Mouse (Mus musculus): ENCODE results near the gene Hip1.
"Not testable (repeated sequence)": the region's sequence is repeated elsewhere in the genome, so short reads cannot be mapped to it uniquely, and the experiment has no call there.

Gene Hip1

GRCm38 (mm10) chr5:135493095-135493494 lies 51.8 kb downstream of the Hip1 start:
- DNase-seq (ENCODE audit: low spot score in 2 of 2) = no peak

- DNase-seq (ENCODE audit: low spot score in 2 of 2) = no peak
Observed at GRCm38 (mm10) chr5:135492126-135492525, 52.8 kb downstream of the Hip1 start.

- DNase-seq (ENCODE audit: low spot score in 2 of 2) = no peak
Observed at GRCm38 (mm10) chr5:135489695-135490294, 55.1 kb downstream of the Hip1 start.

DNA sequence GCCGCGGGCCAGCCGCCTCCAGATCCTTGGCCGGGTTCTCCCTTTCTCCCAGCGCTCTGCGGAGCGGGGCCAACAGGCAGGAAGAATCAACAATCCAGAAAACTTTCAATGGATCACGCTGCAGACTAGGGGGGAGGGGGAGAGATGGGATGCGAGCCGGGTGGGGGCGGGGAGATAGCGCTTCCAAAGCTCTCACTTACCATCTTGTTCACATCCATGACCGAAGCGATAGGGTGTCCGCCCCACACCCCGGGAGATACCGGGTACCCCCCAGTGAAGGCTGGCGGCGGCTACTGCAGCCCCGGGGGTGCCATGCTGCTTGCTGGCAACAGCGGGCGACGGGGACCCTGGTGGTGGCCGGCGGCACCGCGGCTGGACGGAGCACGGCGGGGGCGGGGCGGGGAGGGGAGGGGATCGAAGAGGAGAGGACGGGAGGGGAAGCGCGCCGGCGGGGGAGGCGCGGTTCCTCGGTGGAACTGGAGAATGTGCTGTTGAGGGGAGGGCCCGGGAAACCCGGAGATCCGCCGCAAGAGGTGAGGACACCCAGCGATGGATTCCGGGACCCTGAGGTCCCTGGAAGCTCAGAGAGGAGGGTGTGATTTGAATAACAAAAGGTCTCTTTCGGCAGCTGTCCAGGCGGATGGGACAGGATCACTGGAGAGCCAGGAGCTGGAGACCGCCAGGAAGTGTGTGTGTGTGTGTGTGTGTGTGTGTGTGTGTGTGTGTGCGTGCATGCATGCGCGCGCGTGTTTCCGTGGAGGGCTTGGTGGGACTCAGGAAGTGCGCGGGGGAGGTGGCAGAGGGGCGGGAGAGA lies 55.8 kb downstream of the Hip1 start:
- DNase-seq (ENCODE audit: low spot score in 2 of 2) = peak; percentile 13 to 42

- DNase-seq (ENCODE audit: low spot score in 2 of 2) = no peak
Observed at GRCm38 (mm10) chr5:135488222-135488880, 56.6 kb downstream of the Hip1 start.

DNA sequence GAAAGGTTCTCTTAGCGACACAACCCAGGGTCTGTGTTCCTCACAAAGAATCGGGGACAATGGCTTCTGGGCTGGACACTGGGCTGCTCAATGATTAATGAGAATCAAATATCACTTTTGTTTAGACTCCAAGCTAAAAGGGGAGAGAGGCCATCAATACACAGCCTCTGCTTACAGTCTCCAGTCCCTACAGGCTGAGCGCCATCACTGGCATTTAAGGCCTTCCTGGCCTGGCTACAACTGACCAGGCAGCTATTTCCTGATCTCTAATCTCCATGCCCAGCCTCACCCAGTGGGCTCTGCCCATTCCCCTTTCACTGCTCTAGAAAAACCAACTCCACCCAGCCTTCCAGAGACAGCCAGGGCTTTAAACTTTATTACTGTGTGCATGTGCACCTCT lies 59.6 kb downstream of the Hip1 start:
- no peak for DNase-seq (ENCODE audit: low spot score in 2 of 2)

- DNase-seq (ENCODE audit: low spot score in 2 of 2) = not testable (repeated sequence)
Observed at GRCm38 (mm10) chr5:135483865-135484264, 61.1 kb downstream of the Hip1 start.

GRCm38 (mm10) chr5:135478877-135479600 lies 65.9 kb downstream of the Hip1 start:
- DNase-seq (ENCODE audit: low spot score in 2 of 2) = no peak

- DNase-seq (ENCODE audit: low spot score in 2 of 2) = no peak
Observed at GRCm38 (mm10) chr5:135476199-135476598, 68.7 kb downstream of the Hip1 start.

DNA sequence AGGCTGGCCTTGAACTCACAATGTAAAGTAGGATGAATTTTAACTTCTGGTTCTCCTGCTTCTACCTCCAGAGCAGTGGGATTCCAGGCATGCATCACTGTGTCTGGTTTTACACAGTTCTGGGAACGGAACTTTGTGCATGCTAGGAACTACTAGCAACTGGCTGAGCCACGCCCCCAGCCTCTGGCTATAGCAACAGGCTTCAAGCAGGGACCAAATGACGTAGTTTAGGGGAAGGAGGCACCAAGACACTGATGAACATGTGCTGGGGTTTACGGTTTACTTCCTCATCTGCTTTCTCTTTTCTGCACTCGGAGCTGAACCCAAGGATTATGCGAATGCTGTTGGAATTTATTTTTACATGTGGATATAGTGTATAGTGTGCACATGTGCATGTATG lies 72.5 kb downstream of the Hip1 start:
- DNase-seq (ENCODE audit: low spot score in 2 of 2) = no peak

- no peak for DNase-seq (ENCODE audit: low spot score in 2 of 2)
Observed at GRCm38 (mm10) chr5:135471747-135472146, 73.2 kb downstream of the Hip1 start.

- DNase-seq (ENCODE audit: low spot score in 2 of 2) = no peak
Observed at GRCm38 (mm10) chr5:135468280-135468679, 76.6 kb downstream of the Hip1 start.

DNA sequence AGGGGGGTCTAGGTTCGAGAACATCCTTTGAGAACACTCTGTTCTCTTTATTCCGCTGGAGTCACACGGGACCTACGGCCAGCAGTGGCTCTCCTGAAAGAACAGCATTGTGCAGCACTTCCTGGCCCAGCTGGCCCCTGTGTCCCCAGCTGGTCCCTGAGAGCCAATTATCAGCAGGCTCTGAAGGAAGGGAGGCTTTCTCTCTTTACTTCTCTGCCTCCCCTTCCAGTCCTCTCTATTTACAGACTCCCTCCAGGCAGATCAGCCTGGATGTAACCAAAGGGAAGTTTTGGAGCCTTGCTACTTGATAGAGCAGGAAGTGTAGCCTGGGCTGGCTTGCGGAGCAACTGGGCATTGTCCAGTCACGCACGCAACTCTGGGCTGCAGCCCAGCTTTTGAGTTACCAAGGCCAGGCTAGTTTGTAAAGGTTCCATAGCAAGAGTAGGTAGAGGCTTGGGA lies 79.1 kb downstream of the Hip1 start:
- DNase-seq (ENCODE audit: low spot score in 2 of 2) = no peak

DNA sequence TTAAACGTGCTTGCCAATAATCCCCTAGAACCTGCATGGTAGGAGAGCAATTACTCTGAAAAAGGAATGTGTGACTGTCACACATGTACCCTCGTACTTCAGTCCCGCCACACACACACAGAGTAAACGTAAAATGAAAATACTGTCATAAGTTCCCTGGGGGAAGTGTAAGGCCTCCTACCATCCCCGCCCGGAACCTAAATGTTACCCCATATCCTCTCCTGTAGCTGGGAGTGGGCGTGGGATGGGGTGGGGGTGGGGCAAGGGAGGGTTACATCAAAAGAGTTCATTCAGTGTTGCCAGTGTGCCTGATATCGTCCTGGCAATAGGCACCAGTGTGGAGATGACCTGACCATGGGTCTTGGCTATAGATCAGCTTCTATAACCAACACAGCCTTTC lies 81.5 kb downstream of the Hip1 start:
- no peak for DNase-seq (ENCODE audit: low spot score in 2 of 2)

GRCm38 (mm10) chr5:135460833-135461173 lies 84.1 kb downstream of the Hip1 start:
- no peak for DNase-seq (ENCODE audit: low spot score in 2 of 2)

GRCm38 (mm10) chr5:135460152-135460832 lies 84.6 kb downstream of the Hip1 start:
- no peak for DNase-seq (ENCODE audit: low spot score in 2 of 2)

DNA sequence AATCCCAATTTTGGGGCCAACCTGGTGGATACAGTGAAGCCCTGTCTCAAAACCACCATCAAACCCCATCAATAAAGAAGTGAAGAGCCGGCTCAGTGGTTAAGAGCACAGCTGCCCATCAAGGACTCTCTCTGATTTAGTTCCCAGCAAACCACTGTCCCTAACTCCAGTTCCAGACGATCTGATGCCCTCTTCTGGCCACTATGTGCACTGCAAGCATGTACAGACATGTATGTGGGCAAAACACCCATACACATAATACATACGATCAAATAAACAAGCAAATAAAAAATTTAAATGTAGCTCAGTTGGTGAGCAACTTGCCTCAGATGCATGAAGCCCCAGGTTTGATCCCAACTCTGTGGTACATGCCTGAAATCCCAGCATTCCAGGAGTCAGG lies 85.4 kb downstream of the Hip1 start:
- no peak for DNase-seq (ENCODE audit: low spot score in 2 of 2)

DNA sequence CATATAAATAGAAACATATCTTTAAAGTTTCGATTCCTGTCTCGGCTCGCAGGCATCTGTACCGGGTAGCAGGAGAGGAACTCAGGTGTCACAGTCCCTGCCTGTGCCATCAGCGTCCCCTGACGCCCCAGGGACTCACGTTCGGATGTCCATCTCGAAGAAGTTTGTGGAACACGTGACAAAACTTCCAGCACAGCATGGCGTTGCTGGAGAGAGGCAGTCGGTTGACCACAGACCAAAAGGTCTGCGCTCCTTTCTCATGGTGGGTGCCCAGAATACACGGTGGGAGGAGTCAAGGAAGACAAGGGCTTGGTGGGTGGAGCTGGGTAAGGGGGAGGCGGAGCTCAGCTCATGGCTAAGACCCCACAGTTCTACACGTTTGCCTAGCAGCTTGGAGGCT lies 87.0 kb downstream of the Hip1 start:
- no peak for DNase-seq (ENCODE audit: low spot score in 2 of 2)

DNA sequence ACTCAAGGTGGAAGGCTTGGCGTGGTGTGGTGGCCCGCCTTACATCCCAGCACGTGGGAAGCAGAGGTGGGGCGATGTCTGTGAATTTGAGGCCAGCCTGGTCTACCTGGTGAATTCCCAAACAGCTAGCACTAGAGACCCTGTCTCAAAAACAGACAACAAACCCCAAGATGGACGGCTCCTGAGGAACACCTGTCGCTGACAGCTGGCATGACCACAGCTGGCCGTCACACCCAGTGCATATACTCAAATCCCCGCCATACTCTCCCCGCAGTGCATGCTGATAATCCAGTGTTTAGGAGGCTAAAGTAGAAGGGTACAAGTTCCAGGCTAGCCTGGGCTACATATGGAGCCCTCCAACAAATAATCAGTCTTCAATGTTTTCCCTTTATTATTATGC lies 88.4 kb downstream of the Hip1 start:
- DNase-seq (ENCODE audit: low spot score in 2 of 2) = no peak

- DNase-seq (ENCODE audit: low spot score in 2 of 2) = no peak
Observed at GRCm38 (mm10) chr5:135454256-135454655, 90.7 kb downstream of the Hip1 start.

GRCm38 (mm10) chr5:135451559-135451958 lies 93.4 kb downstream of the Hip1 start:
- not testable (repeated sequence) for DNase-seq (ENCODE audit: low spot score in 2 of 2)

GRCm38 (mm10) chr5:135451100-135451499 lies 93.8 kb downstream of the Hip1 start:
- DNase-seq (ENCODE audit: low spot score in 2 of 2) = no peak

Measured in urinary bladder, adult 18-20 months (tissue).